12 mouse cellular contexts compared by ENCODE assay signal in genomic region chr11:84939508-84940053, GRCm38 (mm10). TPM values are rescaled to one million over a fixed set of nuclear protein-coding genes. Genes with fewer than 3 reads are reported as not detected.
A peak's percentile ranks its signal among the peaks of the same experiment; 100 is the strongest.
DNase-seq lines count a peak whose midpoint lies in the region; ATAC-seq and TF ChIP-seq lines count a peak whose summit lies in the region.
"Had no signal": no experiment of that assay in that cellular context is flagged by ENCODE, and none has a peak within 500 bp of the region (broad histone marks: within the 10 kb centered on the region; RNA-seq: fewer than 3 reads in every experiment).

No protein-coding gene starts in this region.

- peaks cover 14% of the 10 kb centered on the region; the same call in 1 of the 2 replicates for H3K27me3 ChIP-seq in liver, postnatal 0 days (ENCODE audit: insufficient read depth, low read length)

- no peak overlapping the region for H3K4me2 ChIP-seq in liver, postnatal 0 days (ENCODE audit: low read depth, low read length)
- H3K4me2 ChIP-seq: embryonic facial prominence, embryonic 12.5 days had no signal

- no peaks in the 10 kb centered on the region for H3K9me3 ChIP-seq in liver, postnatal 0 days (ENCODE audit: low read length)
- H3K9me3 ChIP-seq: embryonic facial prominence, embryonic 12.5 days had no signal

- no peak overlapping the region for H3K4me3 ChIP-seq in layer of hippocampus, adult 2 months
- no peak overlapping the region for H3K4me3 ChIP-seq in liver, postnatal 0 days (ENCODE audit: low read depth, low read length)
- H3K4me3 ChIP-seq: embryonic facial prominence, embryonic 12.5 days had no signal

- TF ChIP-seq CTCF in layer of hippocampus, adult 2 months (conservative IDR thresholded peaks at IDR 0.05): peak; percentile 43
- TF ChIP-seq CTCF in liver, postnatal 0 days (IDR thresholded peaks at IDR 0.05; ENCODE audit: low read depth): no peak

- DNase-seq in heart, postnatal 4 days: peak; percentile 28
- DNase-seq in heart, postnatal 25 days (ENCODE audit: low spot score): no peak
- DNase-seq in brain, embryonic 18.5 days (ENCODE audit: low read depth, low spot score): peak; percentile 63
- peak; percentile 72 to 84 for DNase-seq in layer of hippocampus, adult 2 months (ENCODE audit: low spot score in 2 of 2)
- peak; percentile 69 for DNase-seq in right cerebral cortex, adult 18-20 months
- no peak for DNase-seq in liver, postnatal 0 days
- DNase-seq in urinary bladder, adult 2 months (ENCODE audit: low spot score): no peak
- no peak for DNase-seq in Muller cell, postnatal 12 days (ENCODE audit: inconsistent ontology term)
- DNase-seq: cerebellum, adult 11-12 months; kidney, adult 8-10 months had no signal

- no peaks in the 10 kb centered on the region for H3K36me3 ChIP-seq in liver, postnatal 0 days (replicated peaks; ENCODE audit: insufficient read depth, low read length)
- H3K36me3 ChIP-seq: embryonic facial prominence, embryonic 12.5 days had no signal

- no peak for ATAC-seq in liver, postnatal 0 days

- no peak for TF ChIP-seq EP300 in liver, postnatal 0 days (IDR thresholded peaks at IDR 0.05; ENCODE audit: low read depth)

- intact Hi-C loops in heart, postnatal 25 days (cut with DNase I): loop anchor here (5.0 kb wide), 1 partner anchor 38 kb away; no protein-coding TSS in a partner anchor

- H3K27ac ChIP-seq in layer of hippocampus, adult 2 months: peak overlapping the region; percentile 92
- no peak overlapping the region for H3K27ac ChIP-seq in liver, postnatal 0 days (ENCODE audit: low read depth)
- H3K27ac ChIP-seq: embryonic facial prominence, embryonic 12.5 days had no signal

- no peak overlapping the region for H3K9ac ChIP-seq in liver, postnatal 0 days (replicated peaks)
- H3K9ac ChIP-seq: embryonic facial prominence, embryonic 12.5 days had no signal

- WGBS in liver, postnatal 0 days (ENCODE audit: insufficient replicate concordance): 61% methylated on average over 8 of the region's 8 CpGs

- no peaks in the 10 kb centered on the region for H3K4me1 ChIP-seq in liver, postnatal 0 days (ENCODE audit: insufficient read depth)

RNA-seq across cellular contexts. Expression of gene Car4, which starts 18.0 kb away (rescaled TPM):
- 10 to 100 TPM; 21.1 to 21.5 TPM for total RNA-seq in heart, postnatal 4 days (2021)
- total RNA-seq in heart, postnatal 25 days (2021): 10 to 100 TPM; 32.8 to 47.4 TPM
- total RNA-seq in layer of hippocampus, adult 2 months (2021): 10 to 100 TPM; 67.0 to 73.9 TPM
- not detected in 2 replicates for polyA plus RNA-seq in liver, postnatal 0 days (2015; fragmentation: Nextera tagmentation; extraction: Ambion mirVana)
- 0.58 and 1.1 TPM in 2 replicates for polyA plus RNA-seq in urinary bladder, adult 2 months (2012; rRNA removed)
- total RNA-seq: liver, adult 2 months had no signal

RNA-seq across cellular contexts. Expression of gene Znhit3, which starts 23.4 kb away (rescaled TPM):
- total RNA-seq in heart, postnatal 4 days (2021): 10 to 100 TPM; 13.4 to 13.7 TPM
- total RNA-seq in heart, postnatal 25 days (2021): 10 to 100 TPM in 1 of 2 experiments, 1 to 10 TPM in 1; 7.6 to 10.2 TPM
- 10 to 100 TPM; 30.7 to 32.1 TPM for total RNA-seq in layer of hippocampus, adult 2 months (2021)
- polyA plus RNA-seq in liver, postnatal 0 days (2015; fragmentation: Nextera tagmentation; extraction: Ambion mirVana): 20.1 and 21.8 TPM in 2 replicates
- polyA plus RNA-seq in urinary bladder, adult 2 months (2012; rRNA removed): 22.6 and 25.4 TPM in 2 replicates

RNA-seq across cellular contexts. Expression of gene Pigw, which starts 59.5 kb away (rescaled TPM):
- 1 to 10 TPM; 6.4 to 7.8 TPM for total RNA-seq in heart, postnatal 4 days (2021)
- 1 to 10 TPM; 5.4 to 6.4 TPM for total RNA-seq in heart, postnatal 25 days (2021)
- total RNA-seq in layer of hippocampus, adult 2 months (2021): 1 to 10 TPM; 7.4 to 7.5 TPM
- 1.3 and 1.4 TPM in 2 replicates for polyA plus RNA-seq in liver, postnatal 0 days (2015; fragmentation: Nextera tagmentation; extraction: Ambion mirVana)
- polyA plus RNA-seq in urinary bladder, adult 2 months (2012; rRNA removed): 5.7 and 8.2 TPM in 2 replicates

RNA-seq across cellular contexts. Expression of gene Myo19, which starts 59.6 kb away (rescaled TPM):
- 10 to 100 TPM; 13.7 to 15.4 TPM for total RNA-seq in heart, postnatal 4 days (2021)
- total RNA-seq in heart, postnatal 25 days (2021): 1 to 10 TPM; 5.7 to 7.3 TPM
- 10 to 100 TPM in 1 of 2 experiments, 1 to 10 TPM in 1; 8.9 to 11.5 TPM for total RNA-seq in layer of hippocampus, adult 2 months (2021)
- 1.7 and 1.8 TPM in 2 replicates for polyA plus RNA-seq in liver, postnatal 0 days (2015; fragmentation: Nextera tagmentation; extraction: Ambion mirVana)
- 14.5 and 17.4 TPM in 2 replicates for polyA plus RNA-seq in urinary bladder, adult 2 months (2012; rRNA removed)

Comparison
In these comparisons a context has a peak if more than half of its experiments do, and no peak if none do; other contexts are left out.
1. DNase-seq: peak in heart, postnatal 4 days (single experiment), brain, embryonic 18.5 days (single experiment), layer of hippocampus, adult 2 months (2 of 2) and right cerebral cortex, adult 18-20 months (single experiment); none in heart, postnatal 25 days (single experiment), liver, postnatal 0 days (single experiment), urinary bladder, adult 2 months (single experiment) and Muller cell, postnatal 12 days (single experiment).